Comparison of ENCODE assay signal across 9 mouse cellular contexts in the genomic region with DNA sequence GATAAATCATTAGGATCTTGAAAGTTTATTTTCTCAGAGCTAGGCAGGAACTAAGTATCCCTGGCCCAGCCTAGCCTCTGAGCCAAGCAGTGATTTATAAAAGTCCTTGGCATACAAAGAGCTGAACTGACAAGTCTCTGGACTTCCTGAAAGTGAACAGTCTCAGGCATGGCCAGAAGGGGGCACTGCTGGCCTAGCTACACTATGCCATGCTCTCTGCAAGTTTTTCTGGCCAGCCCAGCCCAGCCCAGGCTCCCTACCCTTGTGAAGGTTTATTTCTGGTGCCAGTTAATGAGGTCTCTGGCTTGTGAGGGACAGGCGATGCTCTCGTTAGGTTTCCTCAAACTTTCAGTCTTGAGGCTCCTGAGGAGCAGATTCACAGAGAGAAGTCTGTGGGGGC.
DNase-seq lines count a peak whose midpoint lies in the region; ATAC-seq lines count a peak whose summit lies in the region.
"Had no signal": no experiment of that assay in that cellular context is flagged by ENCODE, and none has a peak within 500 bp of the region (broad histone marks: within the 10 kb centered on the region; RNA-seq: fewer than 3 reads in every experiment).

No protein-coding gene starts in this region.

- whole genome bisulfite sequencing in heart, embryonic 14.5 days: 2% methylated on average over 2 of the region's 2 CpGs
- 21% methylated on average over 2 of the region's 2 CpGs for WGBS in liver, embryonic 11.5 days
- 15% methylated on average over 2 of the region's 2 CpGs for WGBS in neural tube, embryonic 15.5 days

- peaks cover 28 to 58% of the 10 kb centered on the region in 2 experiments for H3K4me1 ChIP-seq in heart, embryonic 14.5 days (ENCODE audit: control insufficient read depth in 2 of 2, insufficient read depth in 2 of 2, low read length in 2 of 2)
- peaks cover 5% of the 10 kb centered on the region for H3K4me1 ChIP-seq in liver, embryonic 11.5 days (replicated peaks; ENCODE audit: control insufficient read depth, insufficient read depth, low read length)
- H3K4me1 ChIP-seq in neural tube, embryonic 15.5 days: peaks cover 65% of the 10 kb centered on the region

- no peak overlapping the region for H3K4me2 ChIP-seq in heart, embryonic 14.5 days (ENCODE audit: low read length)
- H3K4me2 ChIP-seq in liver, embryonic 11.5 days: no peak overlapping the region
- H3K4me2 ChIP-seq in neural tube, embryonic 15.5 days: no peak overlapping the region
- H3K4me2 ChIP-seq: embryonic facial prominence, embryonic 13.5 days had no signal

- H3K9me3 ChIP-seq in heart, embryonic 14.5 days (ENCODE audit: control insufficient read depth, low read length): no peaks in the 10 kb centered on the region
- no peaks in the 10 kb centered on the region for H3K9me3 ChIP-seq in liver, embryonic 11.5 days (ENCODE audit: control insufficient read depth, low read length)
- H3K9me3 ChIP-seq in neural tube, embryonic 15.5 days (replicated peaks): no peaks in the 10 kb centered on the region
- H3K9me3 ChIP-seq: embryonic facial prominence, embryonic 13.5 days had no signal

- peak overlapping the region in 1 of 2 experiments; percentile 45; a peak in 1 of 4 replicates for H3K27ac ChIP-seq in heart, embryonic 14.5 days (replicated peaks in 1 of 2; ENCODE audit: control insufficient read depth in 1 of 2, insufficient read depth in 1 of 2, low read depth in 2 of 2, low read length in 2 of 2)
- H3K27ac ChIP-seq in liver, embryonic 11.5 days (ENCODE audit: low read depth, low read length): no peak overlapping the region
- H3K27ac ChIP-seq in neural tube, embryonic 15.5 days (replicated peaks): peak overlapping the region; percentile 64

- H3K4me3 ChIP-seq in heart, embryonic 14.5 days (ENCODE audit: control insufficient read depth in 1 of 2, insufficient read depth in 1 of 2, low read depth in 1 of 2, low read length in 2 of 2): no peak overlapping the region
- H3K4me3 ChIP-seq in liver, embryonic 11.5 days (ENCODE audit: low read depth, low read length): no peak overlapping the region
- no peak overlapping the region for H3K4me3 ChIP-seq in neural tube, embryonic 15.5 days (replicated peaks)
- H3K4me3 ChIP-seq: embryonic facial prominence, embryonic 13.5 days had no signal

- ATAC-seq in heart, embryonic 14.5 days (ENCODE audit: insufficient number of reproducible peaks, insufficient read depth, low FRiP score, low read depth): no peak
- no peak for ATAC-seq in liver, embryonic 11.5 days (replicated peaks; ENCODE audit: low FRiP score)
- ATAC-seq in neural tube, embryonic 15.5 days (ENCODE audit: low FRiP score): peak; percentile 40; the same call in 1 of the 2 replicates

- peak; percentile 82 for DNase-seq in CD4-positive, CD25-positive, alpha-beta regulatory T cell, adult 2 months (ENCODE audit: low read depth, low spot score)
- peak; percentile 96 for DNase-seq in brain, adult 2 months (ENCODE audit: low read depth, low spot score)
- DNase-seq in fibroblast of lung, adult 2 months (ENCODE audit: low read depth): peak; percentile 85
- DNase-seq in kidney, postnatal 10 days: peak; percentile 95
- peak; percentile 67 for DNase-seq in liver, embryonic 11.5 days (ENCODE audit: low spot score)
- peak; percentile 76 for DNase-seq in testis, postnatal 14 days (ENCODE audit: low spot score)

- H3K9ac ChIP-seq in heart, embryonic 14.5 days (ENCODE audit: low read length): peak overlapping the region; percentile 50; the same call in 1 of the 2 replicates
- H3K9ac ChIP-seq in liver, embryonic 11.5 days (ENCODE audit: low read depth, low read length): no peak overlapping the region
- H3K9ac ChIP-seq in neural tube, embryonic 15.5 days (replicated peaks): no peak overlapping the region
- H3K9ac ChIP-seq: embryonic facial prominence, embryonic 13.5 days had no signal

- H3K27me3 ChIP-seq in heart, embryonic 14.5 days (ENCODE audit: control insufficient read depth, insufficient read depth, low read length): peaks cover 14% of the 10 kb centered on the region; the same call in 1 of the 2 replicates
- H3K27me3 ChIP-seq in liver, embryonic 11.5 days (replicated peaks; ENCODE audit: control insufficient read depth, insufficient read depth, low read length): no peaks in the 10 kb centered on the region
- H3K27me3 ChIP-seq in neural tube, embryonic 15.5 days (replicated peaks): no peaks in the 10 kb centered on the region
- H3K27me3 ChIP-seq: embryonic facial prominence, embryonic 13.5 days had no signal

- peaks cover 51% of the 10 kb centered on the region for H3K36me3 ChIP-seq in heart, embryonic 14.5 days (ENCODE audit: control insufficient read depth, insufficient read depth, low read length)
- no peaks in the 10 kb centered on the region for H3K36me3 ChIP-seq in liver, embryonic 11.5 days (ENCODE audit: control insufficient read depth, insufficient read depth, low read length)
- H3K36me3 ChIP-seq in neural tube, embryonic 15.5 days: peaks cover 22% of the 10 kb centered on the region
